Mouse (Mus musculus) cerebellum, adult 11-12 months (tissue): ENCODE results near the gene Gm10570.

ENCODE experiments used
- DNase-seq: peaks from one replicate; pipeline ENCODE4 v3.0.0; 2022

Gm10570 gene

GRCm38 (mm10) chr4:130302285-130302870 is 6.1 kb downstream of the Gm10570 start:
- DNase-seq = no peak

- DNase-seq = no peak
Observed at GRCm38 (mm10) chr4:130299629-130300018, 8.8 kb downstream of the Gm10570 start.

- DNase-seq = peak; percentile 83
Observed at GRCm38 (mm10) chr4:130298877-130299628, 9.4 kb downstream of the Gm10570 start.

- no peak for DNase-seq
Observed at GRCm38 (mm10) chr4:130297123-130297529, 11.3 kb downstream of the Gm10570 start.

- DNase-seq = no peak
Observed at GRCm38 (mm10) chr4:130296243-130296965, 12.1 kb downstream of the Gm10570 start.

- no peak for DNase-seq
Observed at GRCm38 (mm10) chr4:130295047-130295745, 13.3 kb downstream of the Gm10570 start.

GRCm38 (mm10) chr4:130294513-130294912 is 14.0 kb downstream of the Gm10570 start:
- no peak for DNase-seq

- peak; percentile 75 for DNase-seq
Observed at GRCm38 (mm10) chr4:130292271-130292670, 16.2 kb downstream of the Gm10570 start.

- no peak for DNase-seq
Observed at GRCm38 (mm10) chr4:130289824-130290223, 18.6 kb downstream of the Gm10570 start.

GRCm38 (mm10) chr4:130286531-130286930 is 21.9 kb downstream of the Gm10570 start:
- no peak for DNase-seq

- DNase-seq = no peak
Observed at GRCm38 (mm10) chr4:130283826-130284225, 24.6 kb downstream of the Gm10570 start.

- DNase-seq = no peak
Observed at GRCm38 (mm10) chr4:130282856-130283255, 25.6 kb downstream of the Gm10570 start.

- DNase-seq = no peak
Observed at GRCm38 (mm10) chr4:130279105-130279504, 29.4 kb downstream of the Gm10570 start, which contains the start of gene Serinc2. TSS of gene Serinc2 (minus strand) at chr4:130279205.

GRCm38 (mm10) chr4:130276573-130277176 is 31.8 kb downstream of the Gm10570 start:
- DNase-seq = no peak

- no peak for DNase-seq
Observed at GRCm38 (mm10) chr4:130275823-130276105, 32.7 kb downstream of the Gm10570 start.

- DNase-seq = peak; percentile 64
Observed at GRCm38 (mm10) chr4:130275016-130275822, 33.3 kb downstream of the Gm10570 start.

- peak; percentile 77 for DNase-seq
Observed at GRCm38 (mm10) chr4:130274346-130275015, 34.0 kb downstream of the Gm10570 start.

- DNase-seq = peak; percentile 80
Observed at GRCm38 (mm10) chr4:130273698-130274345, 34.7 kb downstream of the Gm10570 start.

GRCm38 (mm10) chr4:130270611-130271347 is 37.7 kb downstream of the Gm10570 start:
- peak; percentile 59 for DNase-seq

- peak; percentile 86 for DNase-seq
Observed at GRCm38 (mm10) chr4:130270089-130270488, 38.4 kb downstream of the Gm10570 start.
